Mouse (Mus musculus) lung, postnatal 0 days (tissue): ENCODE results near the gene Mon2. TPM values are rescaled to one million over a fixed set of nuclear protein-coding genes. Genes with fewer than 3 reads are reported as not detected.
"Not testable (repeated sequence)": the region's sequence is repeated elsewhere in the genome, so short reads cannot be mapped to it uniquely, and the experiment has no call there.

Source experiments
- ATAC-seq: fragments of 200-750 bp; cut with Nextera tagmentation; 2 replicates; pipeline ENCODE4 v1.8.0; 2017; ENCODE audit warnings: moderate library complexity
- DNase-seq: peaks from one replicate; pipeline ENCODE4 v3.0.0-alpha.2; 2016; ENCODE audit warnings: low spot score
- H3K27ac ChIP-seq: fragments of 300-500 bp; sonication (generic); 2 replicates; pipeline ENCODE4 v1.5.1; 2014; ENCODE audit warnings: antibody characterized with exemption, mild to moderate bottlenecking, low read length, mixed read lengths
- H3K27me3 ChIP-seq: fragments of 300-500 bp; sonication (generic); replicated peaks from 2 replicates; pipeline ENCODE4 v1.6.1; 2014; ENCODE audit warnings: low read length, mixed read lengths; ENCODE audit not compliant: insufficient read depth
- H3K36me3 ChIP-seq: fragments of 300-500 bp; sonication (generic); 2 replicates; pipeline ENCODE4 v1.6.1; 2014; ENCODE audit warnings: low read length, mixed read lengths; ENCODE audit not compliant: insufficient read depth
- H3K4me1 ChIP-seq: fragments of 300-500 bp; sonication (generic); 2 replicates; pipeline ENCODE4 v1.6.1; 2014; ENCODE audit warnings: antibody characterized with exemption, low read depth, low read length, mixed read lengths; ENCODE audit not compliant: insufficient read depth
- H3K4me2 ChIP-seq: fragments of 300-500 bp; sonication (generic); replicated peaks from 2 replicates; pipeline ENCODE4 v1.6.1; 2014; ENCODE audit warnings: low read depth, mild to moderate bottlenecking, low read length, moderate library complexity, mixed read lengths
- H3K4me3 ChIP-seq: fragments of 300-500 bp; sonication (generic); 2 replicates; pipeline ENCODE4 v1.5.1; 2014; ENCODE audit warnings: low read depth, low read length
- H3K9ac ChIP-seq: fragments of 300-500 bp; sonication (generic); replicated peaks from 2 replicates; pipeline ENCODE4 v1.6.1; 2014; ENCODE audit warnings: low read depth, mild to moderate bottlenecking
- H3K9me3 ChIP-seq: fragments of 300-500 bp; sonication (generic); 2 replicates; pipeline ENCODE4 v1.6.1; 2016; ENCODE audit warnings: low read length, mixed read lengths
- CTCF ChIP-seq: IDR thresholded peaks from 2 replicates; pipeline ENCODE4 v1.5.1; 2016; ENCODE audit warnings: antibody characterized with exemption, mild to moderate bottlenecking
- EP300 ChIP-seq: IDR thresholded peaks from 2 replicates; pipeline ENCODE4 v1.6.1; 2016; ENCODE audit warnings: antibody characterized with exemption, mild to moderate bottlenecking, control low read depth
- WGBS: fragments of 180-500 bp; shearing (Covaris S2); extraction: QIAGEN DNeasy Blood & Tissue Kit; methylation state at CpG from one replicate; pipeline ENCODE4 v1.1.7; 2014; 5-methylcytosine and 5-hydroxymethylcytosine counted together
- polyA plus RNA-seq: library from polyadenylated mRNA; unstranded; fragments of >200 nt; fragmentation: Nextera tagmentation; extraction: Ambion mirVana; gene quantifications from 2 replicates; pipeline ENCODE4 v1.2.1, GENCODE M21; 2015

Mon2 gene
- polyA plus RNA-seq, 1 experiment from 2014 or later, result 26.4 TPM

DNA sequence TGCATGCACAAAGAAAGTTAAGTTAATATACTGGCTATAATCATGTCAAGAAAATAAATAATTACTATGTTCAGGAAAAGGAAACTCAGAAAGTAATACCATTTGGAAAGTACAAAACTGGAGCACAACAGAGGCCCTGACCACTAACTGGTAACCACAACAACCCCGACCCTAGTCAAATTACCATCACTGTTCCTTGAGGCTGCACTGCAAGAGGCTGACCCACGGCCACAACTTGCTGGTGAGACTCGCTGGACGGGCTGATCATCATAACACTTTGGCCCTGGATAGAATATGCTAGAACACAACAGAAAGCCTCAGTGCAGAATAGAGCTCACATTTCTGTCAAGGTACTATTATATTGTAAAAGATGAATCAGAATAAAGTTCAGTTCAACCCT lies 47.4 kb downstream of the Mon2 start:
- H3K36me3 ChIP-seq, result peaks cover 31% of the 10 kb centered on the region
- DNase-seq (no peak), ATAC-seq (no peak)
- no peak overlapping the region for H3K4me3 ChIP-seq
- H3K9me3 ChIP-seq, result no peaks in the 10 kb centered on the region
- H3K4me2 ChIP-seq, result no peak overlapping the region
- 86% methylated on average over 4 of the region's 4 CpGs for WGBS
- H3K4me1 ChIP-seq, result no peaks in the 10 kb centered on the region
- TF ChIP-seq EP300 (no peak), CTCF (no peak)
- no peak overlapping the region for H3K9ac ChIP-seq
- no peak overlapping the region for H3K27ac ChIP-seq
- H3K27me3 ChIP-seq, result no peaks in the 10 kb centered on the region

- H3K27ac ChIP-seq, H3K9ac ChIP-seq, DNase-seq, H3K9me3 ChIP-seq, H3K4me3 ChIP-seq, ATAC-seq, H3K27me3 ChIP-seq, H3K4me1 ChIP-seq, H3K4me2 ChIP-seq: not testable (repeated sequence)
- whole genome bisulfite sequencing, result 85% methylated on average over 4 of the region's 4 CpGs
- peaks cover 33% of the 10 kb centered on the region for H3K36me3 ChIP-seq
Observed at GRCm38 (mm10) chr10:123026736-123027135, 49.6 kb downstream of the Mon2 start.

DNA sequence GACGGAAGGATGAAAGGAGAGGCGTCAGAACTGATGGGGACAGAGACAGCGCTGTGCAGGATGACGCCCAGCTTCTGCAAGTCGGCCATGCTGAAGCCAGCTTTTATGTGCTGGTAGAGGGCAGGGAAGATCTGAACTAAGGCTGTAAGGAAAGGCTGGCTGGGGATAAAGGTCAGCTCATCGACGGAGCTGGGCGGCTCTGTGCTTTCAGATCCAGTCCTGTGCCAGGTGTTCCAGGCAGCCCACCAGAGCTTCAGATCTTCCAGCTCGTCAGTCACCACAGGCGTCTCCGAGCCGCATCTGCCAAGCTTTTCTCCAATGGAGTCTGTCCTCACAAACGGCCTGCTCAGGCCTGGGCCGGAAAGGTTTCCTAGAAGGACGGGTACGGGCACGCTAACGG lies 62.9 kb downstream of the Mon2 start:
- Histone ChIP-seq H3K4me3 (no peak overlapping the region), H3K4me2 (no peak overlapping the region), H3K36me3 (peaks cover 23% of the 10 kb centered on the region), H3K27ac (no peak overlapping the region), H3K27me3 (no peaks in the 10 kb centered on the region), H3K4me1 (no peaks in the 10 kb centered on the region), H3K9me3 (no peaks in the 10 kb centered on the region), H3K9ac (no peak overlapping the region)
- TF ChIP-seq CTCF, result no peak
- TF ChIP-seq EP300, result no peak
- ATAC-seq (no peak), DNase-seq (no peak)
- 56% methylated on average over 18 of the region's 18 CpGs for WGBS

DNA sequence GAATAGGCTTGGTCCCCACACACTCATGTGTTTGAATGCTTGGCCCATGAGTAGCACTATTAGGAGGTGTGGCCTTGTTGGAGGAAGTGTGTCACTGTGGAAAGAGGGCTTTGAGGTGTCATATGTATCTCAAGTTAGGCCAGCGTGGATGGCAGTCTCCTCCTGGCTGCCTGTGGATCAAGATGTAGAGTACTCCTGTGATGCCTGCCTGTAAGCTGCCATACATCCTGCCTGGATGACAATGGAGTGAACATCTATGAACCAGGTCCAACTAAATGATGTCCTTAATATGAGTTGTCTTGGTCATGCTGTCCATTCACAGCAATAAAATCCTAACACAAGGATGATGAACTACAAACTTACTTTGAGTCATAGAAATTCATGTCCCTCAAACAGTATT lies 64.9 kb downstream of the Mon2 start:
- Histone ChIP-seq H3K27ac (no peak overlapping the region), H3K4me2 (no peak overlapping the region), H3K27me3 (no peaks in the 10 kb centered on the region), H3K4me1 (no peaks in the 10 kb centered on the region), H3K9ac (no peak overlapping the region), H3K36me3 (peaks cover 25% of the 10 kb centered on the region), H3K9me3 (no peaks in the 10 kb centered on the region), H3K4me3 (no peak overlapping the region)
- DNase-seq (no peak), ATAC-seq (no peak)
- 88% methylated on average over 1 of the region's 1 CpGs for WGBS
- TF ChIP-seq EP300, result no peak
- no peak for TF ChIP-seq CTCF

DNA sequence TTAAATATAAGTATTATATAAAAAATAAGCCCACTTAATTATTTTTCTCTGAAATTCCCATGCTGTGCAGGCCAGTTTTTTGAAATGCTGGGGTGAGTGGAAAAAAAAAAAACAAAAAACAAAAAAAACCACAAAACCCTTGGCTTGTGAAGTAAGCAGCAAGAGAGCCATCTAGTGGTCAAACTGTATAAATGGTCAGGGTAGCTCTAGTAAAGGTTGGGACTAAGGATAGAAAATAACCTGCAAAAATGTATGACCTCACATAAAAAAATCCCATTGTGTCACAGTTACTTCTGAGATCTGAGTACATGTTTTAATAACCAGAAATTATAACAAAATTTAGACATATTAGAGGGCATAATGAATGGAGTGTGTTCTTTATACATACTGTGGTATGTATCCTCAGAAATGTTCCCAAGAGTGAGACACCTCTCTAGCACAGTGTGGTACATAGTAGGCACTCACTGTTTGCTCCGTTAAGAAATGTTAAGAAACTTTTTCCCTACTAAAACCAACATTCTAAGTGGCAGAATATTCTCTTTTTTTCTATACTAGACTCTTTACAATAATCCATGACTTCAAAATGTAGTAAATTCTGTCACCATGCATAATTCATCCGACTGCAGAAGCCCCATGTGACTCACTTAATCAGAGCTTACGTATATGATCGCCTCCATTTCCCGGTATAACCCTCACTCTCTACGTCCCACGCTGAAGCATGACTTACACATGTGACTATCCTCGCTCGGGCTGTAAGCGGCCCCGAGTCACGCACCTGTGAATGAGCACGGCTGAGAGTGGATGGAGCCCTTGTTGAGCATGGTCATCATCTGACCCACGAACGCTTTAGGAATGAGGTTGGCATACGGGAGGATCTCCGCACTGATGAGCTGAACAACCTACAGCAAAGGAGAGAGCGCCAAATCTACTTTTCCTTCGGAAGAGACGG lies 70.8 kb downstream of the Mon2 start:
- Histone ChIP-seq H3K4me3 (no peak overlapping the region), H3K9me3 (no peaks in the 10 kb centered on the region), H3K4me1 (no peaks in the 10 kb centered on the region), H3K27me3 (no peaks in the 10 kb centered on the region), H3K27ac (peak overlapping the region; percentile 60; the same call in 1 of the 2 replicates), H3K36me3 (peaks cover 25% of the 10 kb centered on the region; the same call in 1 of the 2 replicates), H3K9ac (no peak overlapping the region), H3K4me2 (no peak overlapping the region)
- DNase-seq (peak; percentile 84), ATAC-seq (peak; percentile 39)
- 91% methylated on average over 20 of the region's 20 CpGs for WGBS
- TF ChIP-seq EP300 (0 out of 2 replicates have a peak, but pooled peaks have one; percentile 32), CTCF (peak; percentile 81)

DNA sequence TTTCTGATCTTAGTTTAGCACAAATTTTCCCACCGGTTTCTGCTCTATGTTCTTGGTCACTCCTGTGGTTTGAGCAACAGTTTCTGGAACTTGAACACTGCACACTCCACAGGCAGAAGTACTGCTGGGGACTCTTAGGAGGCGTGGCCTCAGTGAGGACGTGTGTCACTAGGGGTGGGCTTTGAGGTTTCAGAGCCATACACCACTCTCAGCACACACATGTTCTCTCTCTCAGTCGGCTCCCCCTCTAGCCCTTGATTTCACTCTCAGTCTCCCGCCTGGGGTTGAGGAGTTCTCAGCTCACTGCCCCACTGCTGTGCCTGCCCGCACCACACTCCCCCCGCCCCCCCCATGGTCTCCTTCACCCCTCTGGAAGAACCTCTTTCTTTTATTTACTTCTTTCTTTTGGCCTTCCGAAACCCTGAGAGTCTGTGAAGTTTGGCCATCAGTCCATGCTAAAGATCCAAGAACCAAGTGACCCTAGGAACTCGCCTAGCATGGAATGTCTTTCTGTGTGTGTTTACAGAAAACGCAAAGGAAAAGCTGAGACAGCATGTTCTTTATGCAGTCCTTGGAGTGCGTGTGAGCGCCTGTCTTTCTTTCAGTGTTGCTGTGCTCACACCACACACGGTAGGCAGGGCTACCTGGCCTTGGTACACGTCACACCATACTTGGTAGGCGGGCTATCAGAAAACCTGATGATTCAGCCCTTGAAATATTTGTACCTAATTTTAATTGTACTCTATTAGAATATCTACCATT lies 71.6 kb downstream of the Mon2 start:
- no peak overlapping the region for H3K4me3 ChIP-seq
- DNase-seq (peak; percentile 79), ATAC-seq (peak; percentile 93)
- TF ChIP-seq CTCF, result no peak
- no peak for TF ChIP-seq EP300
- H3K36me3 ChIP-seq, result peaks cover 25% of the 10 kb centered on the region; the same call in 1 of the 2 replicates
- 57% methylated on average over 15 of the region's 15 CpGs for WGBS
- H3K27me3 ChIP-seq, result no peaks in the 10 kb centered on the region
- H3K4me2 ChIP-seq, result no peak overlapping the region
- no peaks in the 10 kb centered on the region for H3K9me3 ChIP-seq
- no peaks in the 10 kb centered on the region for H3K4me1 ChIP-seq
- peak overlapping the region; percentile 60 for H3K27ac ChIP-seq
- no peak overlapping the region for H3K9ac ChIP-seq
